Mouse (Mus musculus): ENCODE measurements around the gene Arhgef7. TPM values are rescaled to one million over a fixed set of nuclear protein-coding genes. Genes with fewer than 3 reads are reported as not detected.

Gene Arhgef7
- polyA plus RNA-seq, 1 experiment from 2014 or later = 53.7 TPM

DNA sequence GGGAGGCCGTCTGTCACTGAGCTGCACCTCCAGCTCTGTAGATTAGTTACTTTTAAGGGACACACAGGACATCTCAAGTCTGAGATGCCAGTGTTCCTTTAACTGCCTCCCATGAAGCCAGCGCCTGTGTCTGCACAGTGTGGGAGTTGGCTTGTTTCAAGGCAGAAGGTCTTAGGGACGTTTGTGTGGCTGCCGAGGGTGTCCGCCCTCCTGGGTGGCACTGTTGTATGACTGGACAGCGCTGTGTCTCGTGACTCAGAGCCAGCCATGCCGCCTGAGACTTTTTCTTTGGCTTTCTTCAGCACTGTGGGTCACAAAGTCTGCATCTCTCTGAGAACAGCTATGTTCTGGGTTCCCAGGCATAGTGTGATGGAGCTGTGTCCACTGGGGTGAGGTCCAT lies 69.6 kb downstream of the Arhgef7 start:
- DNase-seq (ENCODE audit: low read depth, low spot score) (no peak), ATAC-seq (no peak)
- H3K27me3 ChIP-seq = no peaks in the 10 kb centered on the region
- ChIA-PET POLR2A (no interaction called here), CTCF (interaction anchor here (1.3 to 1.5 kb wide), 2 partner anchors 17 to 19 kb away, joined by 3 read pairs; no protein-coding TSS in a partner anchor)
- no peak for TF ChIP-seq CTCF (IDR thresholded peaks at IDR 0.05)
- in situ Hi-C loops (cut with MboI; ENCODE audit: low pct_unique_long_range_greater_than_20kb) = no loop called here

- TF ChIP-seq CTCF (IDR thresholded peaks at IDR 0.05) = no peak
- in situ Hi-C loops (cut with MboI; ENCODE audit: low pct_unique_long_range_greater_than_20kb) = no loop called here
- no peak for DNase-seq (ENCODE audit: low read depth, low spot score)
- ChIA-PET CTCF (interaction anchor here (1.3 to 3.5 kb wide), 3 partner anchors 10 to 20 kb away, joined by 3 to 14 read pairs (median 3); no protein-coding TSS in a partner anchor), POLR2A (no interaction called here)
- H3K27me3 ChIP-seq = no peaks in the 10 kb centered on the region
- ATAC-seq = peak; percentile 29
Measured at GRCm38 (mm10) chr8:11797729-11798479, 70.4 kb downstream of the Arhgef7 start.

DNA sequence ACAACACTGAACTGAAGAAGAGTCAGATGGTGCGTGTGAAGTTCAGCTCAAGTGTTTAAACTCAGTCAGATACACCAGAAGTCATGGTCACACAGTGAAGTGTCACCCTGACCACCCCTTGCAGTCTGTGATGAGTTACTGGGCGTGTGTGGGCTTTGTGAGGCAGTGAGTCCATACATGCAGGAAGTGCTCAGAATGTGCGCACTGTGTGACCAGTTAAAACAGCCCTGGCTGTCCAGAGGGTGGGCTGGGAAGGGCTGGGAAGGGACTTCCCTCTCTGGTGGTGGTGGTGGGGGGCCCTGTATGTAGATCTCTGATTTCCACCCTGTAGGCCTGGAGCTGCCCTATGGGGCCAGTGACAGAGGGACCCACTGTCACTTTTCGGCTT lies 71.0 kb downstream of the Arhgef7 start:
- ChIA-PET POLR2A (no interaction called here), CTCF (interaction anchor here (1.5 to 3.5 kb wide), 2 partner anchors 10 to 19 kb away, joined by 3 to 14 read pairs; no protein-coding TSS in a partner anchor)
- in situ Hi-C loops (cut with MboI; ENCODE audit: low pct_unique_long_range_greater_than_20kb) = no loop called here
- ATAC-seq = no peak
- DNase-seq (ENCODE audit: low read depth, low spot score) = no peak
- TF ChIP-seq CTCF (IDR thresholded peaks at IDR 0.05) = no peak
- no peaks in the 10 kb centered on the region for H3K27me3 ChIP-seq

- CTCF ChIA-PET = interaction anchor here (3.5 kb wide), 1 partner anchor 11 kb away, joined by 14 read pairs; no protein-coding TSS in a partner anchor
Measured at GRCm38 (mm10) chr8:11799098-11799497, 71.6 kb downstream of the Arhgef7 start.

GRCm38 (mm10) chr8:11800481-11800880 lies 73.0 kb downstream of the Arhgef7 start:
- TF ChIP-seq CTCF (IDR thresholded peaks at IDR 0.05) = no peak
- POLR2A ChIA-PET = no interaction called here
- ATAC-seq = no peak

More at GRCm38 (mm10) chr8:11799098-11799497, 71.6 kb downstream of the Arhgef7 start:
- DNase-seq (ENCODE audit: low read depth, low spot score) (no peak), ATAC-seq (no peak)
- no peaks in the 10 kb centered on the region for H3K27me3 ChIP-seq
- POLR2A ChIA-PET = no interaction called here
- no peak for TF ChIP-seq CTCF (IDR thresholded peaks at IDR 0.05)
- in situ Hi-C loops (cut with MboI; ENCODE audit: low pct_unique_long_range_greater_than_20kb) = no loop called here

DNA sequence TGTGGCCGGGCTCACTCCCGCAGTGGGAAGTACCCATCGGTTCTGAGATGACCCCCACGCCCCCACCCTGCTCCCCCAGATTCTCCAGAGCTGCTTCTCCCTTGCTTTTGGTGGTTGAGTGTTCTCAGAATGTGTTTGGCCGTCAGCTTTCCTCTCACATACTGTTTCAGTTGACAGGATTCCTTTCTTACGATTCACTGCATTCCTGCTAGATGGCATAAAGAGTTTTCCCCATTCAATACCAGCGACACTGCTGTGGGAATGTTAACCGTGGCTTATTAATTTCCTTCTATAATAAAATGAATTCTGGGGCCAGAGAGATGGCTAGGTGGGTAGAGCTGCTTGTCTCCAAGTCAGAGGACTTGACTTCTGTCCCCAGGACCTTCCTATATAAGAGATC lies 74.0 kb downstream of the Arhgef7 start:
- peak; percentile 51 for ATAC-seq
- no peak for TF ChIP-seq CTCF (IDR thresholded peaks at IDR 0.05)
- no peak for DNase-seq (ENCODE audit: low read depth, low spot score)
- POLR2A ChIA-PET = no interaction called here
- CTCF ChIA-PET = interaction anchor here (2.3 kb wide), 1 partner anchor 10 kb away, joined by 8 read pairs; no protein-coding TSS in a partner anchor
- no peaks in the 10 kb centered on the region for H3K27me3 ChIP-seq
- in situ Hi-C loops (cut with MboI; ENCODE audit: low pct_unique_long_range_greater_than_20kb) = no loop called here

More at GRCm38 (mm10) chr8:11800481-11800880, 73.0 kb downstream of the Arhgef7 start:
- in situ Hi-C loops (cut with MboI; ENCODE audit: low pct_unique_long_range_greater_than_20kb) = no loop called here
- H3K27me3 ChIP-seq = no peaks in the 10 kb centered on the region
- no peak for DNase-seq (ENCODE audit: low read depth, low spot score)
- CTCF ChIA-PET = interaction anchor here (0.8 to 3.5 kb wide), 3 partner anchors 11 to 44 kb away, joined by 3 to 14 read pairs (median 8); no protein-coding TSS in a partner anchor

DNA sequence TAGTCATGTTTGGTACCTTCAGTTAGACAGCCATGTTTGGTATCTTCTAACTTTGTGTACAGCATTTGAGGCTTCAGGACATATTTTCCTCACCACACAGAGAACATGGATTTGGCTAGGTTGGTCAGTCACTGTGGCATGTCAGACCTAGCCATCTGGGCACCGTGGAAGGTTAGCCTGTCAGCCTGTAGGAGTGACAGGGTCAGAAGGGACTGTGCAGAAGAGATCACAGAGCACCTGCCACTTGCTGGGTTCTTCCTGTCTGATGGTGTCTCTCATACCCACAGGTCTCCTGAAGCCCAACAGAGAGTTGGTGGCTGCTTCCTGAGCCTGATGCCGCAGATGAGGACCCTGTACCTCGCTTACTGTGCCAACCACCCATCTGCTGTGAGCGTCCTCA lies 77.4 kb downstream of the Arhgef7 start:
- POLR2A ChIA-PET = no interaction called here
- DNase-seq (ENCODE audit: low read depth, low spot score) = no peak
- in situ Hi-C loops (cut with MboI; ENCODE audit: low pct_unique_long_range_greater_than_20kb) = no loop called here
- ATAC-seq = no peak
- TF ChIP-seq CTCF (IDR thresholded peaks at IDR 0.05) = no peak
- CTCF ChIA-PET = interaction anchor here (1.6 to 2.0 kb wide), 2 partner anchors 16 to 48 kb away, joined by 4 to 5 read pairs; no protein-coding TSS in a partner anchor
- H3K27me3 ChIP-seq = no peaks in the 10 kb centered on the region

- H3K27me3 ChIP-seq = no peaks in the 10 kb centered on the region
- in situ Hi-C loops (cut with MboI; ENCODE audit: low pct_unique_long_range_greater_than_20kb) = no loop called here
- DNase-seq (ENCODE audit: low read depth, low spot score) = no peak
- POLR2A ChIA-PET = no interaction called here
- TF ChIP-seq CTCF (IDR thresholded peaks at IDR 0.05) = no peak
- ATAC-seq = no peak
- CTCF ChIA-PET = interaction anchor here (0.9 to 1.6 kb wide), 2 partner anchors 15 to 21 kb away, joined by 3 to 5 read pairs; no protein-coding TSS in a partner anchor
Measured at GRCm38 (mm10) chr8:11806252-11806651, 78.7 kb downstream of the Arhgef7 start.

- ChIA-PET CTCF (interaction anchor here (0.7 to 1.3 kb wide), 3 partner anchors 8 to 20 kb away, joined by 3 read pairs; no protein-coding TSS in a partner anchor), POLR2A (no interaction called here)
- no peak for DNase-seq (ENCODE audit: low read depth, low spot score)
- in situ Hi-C loops (cut with MboI; ENCODE audit: low pct_unique_long_range_greater_than_20kb) = no loop called here
- TF ChIP-seq CTCF (IDR thresholded peaks at IDR 0.05) = no peak
- H3K27me3 ChIP-seq = no peaks in the 10 kb centered on the region
- no peak for ATAC-seq
Measured at GRCm38 (mm10) chr8:11807361-11807760, 79.8 kb downstream of the Arhgef7 start.

- no peak for ATAC-seq
- no peak for DNase-seq (ENCODE audit: low read depth, low spot score)
- ChIA-PET CTCF (interaction anchor here (1.3 kb wide), 1 partner anchor 21 kb away, joined by 3 read pairs; no protein-coding TSS in a partner anchor), POLR2A (no interaction called here)
- in situ Hi-C loops (cut with MboI; ENCODE audit: low pct_unique_long_range_greater_than_20kb) = no loop called here
- no peaks in the 10 kb centered on the region for H3K27me3 ChIP-seq
- TF ChIP-seq CTCF (IDR thresholded peaks at IDR 0.05) = no peak
Measured at GRCm38 (mm10) chr8:11808047-11808446, 80.5 kb downstream of the Arhgef7 start.

DNA sequence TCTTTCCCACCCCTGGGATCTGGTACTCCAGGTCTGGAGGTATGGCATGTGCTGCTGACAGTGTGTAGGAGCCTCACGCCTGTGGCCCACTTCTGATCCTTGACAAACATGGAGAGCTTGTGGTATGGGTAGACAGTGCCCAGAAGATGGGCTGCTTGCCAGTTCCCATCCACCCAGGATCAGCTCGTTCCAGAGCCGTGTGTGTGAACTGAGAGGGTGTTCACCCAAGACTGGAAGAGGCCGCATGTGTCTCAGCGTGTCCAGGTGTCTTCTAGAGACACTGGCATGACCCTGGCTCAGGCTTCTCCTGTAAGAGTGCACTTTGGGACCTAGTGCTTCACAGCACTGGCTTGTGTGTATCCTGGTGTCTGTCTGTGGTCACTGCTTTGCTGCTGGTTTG lies 82.9 kb downstream of the Arhgef7 start:
- DNase-seq (ENCODE audit: low read depth, low spot score) (no peak), ATAC-seq (no peak)
- ChIA-PET CTCF (no interaction called here), POLR2A (no interaction called here)
- no peak for TF ChIP-seq CTCF (IDR thresholded peaks at IDR 0.05)
- no peaks in the 10 kb centered on the region for H3K27me3 ChIP-seq
- in situ Hi-C loops (cut with MboI; ENCODE audit: low pct_unique_long_range_greater_than_20kb) = no loop called here
